Mouse (Mus musculus) right cerebral cortex, adult 18-20 months (tissue): ENCODE results near the gene Hexb.

Experiments
- DNase-seq: peaks from one replicate; pipeline ENCODE4 v3.0.0; 2022; ENCODE audit warnings: mixed read lengths

Hexb gene

DNA sequence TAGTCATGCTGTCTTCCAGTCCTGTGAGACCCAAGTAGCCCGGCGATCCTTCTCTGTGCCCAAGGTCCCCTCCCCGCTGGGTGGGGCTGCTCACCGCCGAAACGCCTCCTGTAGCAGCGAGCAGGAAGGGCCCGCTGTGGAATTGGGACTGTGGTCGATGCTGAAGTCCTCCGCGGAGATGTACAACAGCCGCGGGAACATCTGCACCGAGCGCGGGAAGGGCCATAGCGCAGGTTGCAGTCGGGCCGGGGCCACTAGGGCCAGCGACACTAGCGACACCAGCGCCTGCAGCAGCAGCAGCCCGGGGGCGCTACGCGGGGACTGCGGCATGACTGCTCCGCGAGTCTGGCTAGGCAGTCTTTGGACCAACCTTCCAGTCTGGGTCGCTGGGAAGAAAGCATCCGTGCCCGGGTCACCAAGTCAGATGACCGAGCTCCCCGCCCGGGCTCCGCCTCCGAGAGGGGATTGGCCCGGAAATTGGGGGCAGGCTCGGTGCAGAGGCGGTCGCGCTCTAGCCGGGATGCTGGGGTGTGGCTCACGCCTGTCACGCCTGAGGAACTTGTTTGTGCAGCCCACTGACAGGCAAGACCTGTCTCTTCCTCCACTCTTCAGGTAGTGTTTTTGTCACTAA lies at the start of gene Hexb:
Gene Hexb, minus strand, starts transcription at position 426 of the 631 bp plus-strand sequence.
- peak; percentile 93 for DNase-seq

DNA sequence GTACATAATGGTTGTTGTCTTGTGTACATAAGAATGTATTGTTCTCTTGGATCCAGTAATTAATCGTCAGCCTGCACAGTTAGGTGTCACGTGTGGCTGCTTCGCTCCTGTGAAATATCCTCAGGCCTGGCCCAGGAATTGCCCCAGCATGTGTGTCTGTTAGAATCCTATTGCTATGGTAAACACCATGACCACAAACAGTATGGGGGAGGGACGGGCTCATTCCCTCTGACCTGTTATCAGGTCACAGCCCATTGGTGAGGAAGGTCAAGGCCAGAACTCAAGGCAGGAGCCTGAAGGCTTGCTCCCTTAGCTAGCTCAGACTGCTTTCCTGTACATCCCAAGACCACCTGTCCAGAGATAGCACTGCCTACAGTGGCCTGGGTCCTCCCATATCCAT lies 49.6 kb upstream of the Hexb start:
- DNase-seq = no peak

DNA sequence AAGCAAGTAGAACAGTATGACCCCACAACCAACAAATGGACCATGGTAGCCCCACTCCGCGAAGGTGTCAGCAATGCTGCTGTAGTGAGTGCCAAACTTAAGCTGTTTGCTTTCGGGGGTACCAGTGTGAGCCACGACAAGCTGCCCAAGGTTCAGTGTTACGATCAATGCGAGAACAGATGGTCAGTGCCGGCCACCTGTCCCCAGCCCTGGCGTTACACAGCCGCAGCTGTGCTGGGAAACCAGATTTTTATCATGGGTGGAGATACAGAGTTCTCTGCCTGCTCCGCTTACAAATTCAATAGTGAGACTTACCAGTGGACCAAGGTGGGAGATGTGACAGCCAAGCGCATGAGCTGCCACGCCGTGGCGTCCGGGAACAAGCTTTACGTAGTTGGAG lies 48.1 kb upstream of the Hexb start:
- no peak for DNase-seq

DNA sequence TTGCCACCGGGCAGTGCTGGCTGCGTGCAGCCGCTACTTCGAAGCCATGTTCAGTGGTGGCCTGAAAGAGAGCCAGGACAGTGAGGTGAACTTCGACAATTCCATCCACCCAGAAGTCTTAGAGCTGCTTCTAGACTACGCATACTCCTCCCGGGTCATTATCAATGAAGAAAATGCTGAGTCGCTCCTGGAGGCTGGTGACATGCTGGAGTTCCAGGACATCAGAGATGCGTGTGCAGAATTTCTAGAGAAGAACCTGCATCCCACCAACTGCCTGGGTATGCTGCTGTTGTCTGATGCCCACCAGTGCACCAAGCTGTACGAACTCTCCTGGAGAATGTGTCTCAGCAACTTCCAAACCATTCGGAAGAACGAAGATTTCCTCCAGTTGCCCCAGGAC lies 47.0 kb upstream of the Hexb start:
- no peak for DNase-seq

DNA sequence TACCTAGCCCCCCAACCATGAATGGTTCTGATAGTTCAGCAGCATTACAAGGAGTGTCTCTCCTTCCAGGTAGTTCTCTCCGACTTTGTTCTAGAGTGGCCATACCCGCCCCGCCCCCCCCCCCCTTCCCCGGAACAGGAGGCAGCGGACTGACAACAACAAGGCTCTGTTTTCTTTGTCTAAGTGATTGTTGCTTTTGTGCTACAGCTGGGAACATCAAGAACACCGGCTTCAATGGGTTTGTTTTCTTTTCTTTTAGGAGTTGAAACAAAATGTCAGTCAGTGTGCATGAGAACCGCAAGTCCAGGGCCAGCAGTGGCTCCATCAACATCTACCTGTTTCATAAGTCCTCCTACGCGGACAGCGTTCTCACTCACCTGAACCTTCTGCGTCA lies 46.6 kb upstream of the Hexb start:
- no peak for DNase-seq

DNA sequence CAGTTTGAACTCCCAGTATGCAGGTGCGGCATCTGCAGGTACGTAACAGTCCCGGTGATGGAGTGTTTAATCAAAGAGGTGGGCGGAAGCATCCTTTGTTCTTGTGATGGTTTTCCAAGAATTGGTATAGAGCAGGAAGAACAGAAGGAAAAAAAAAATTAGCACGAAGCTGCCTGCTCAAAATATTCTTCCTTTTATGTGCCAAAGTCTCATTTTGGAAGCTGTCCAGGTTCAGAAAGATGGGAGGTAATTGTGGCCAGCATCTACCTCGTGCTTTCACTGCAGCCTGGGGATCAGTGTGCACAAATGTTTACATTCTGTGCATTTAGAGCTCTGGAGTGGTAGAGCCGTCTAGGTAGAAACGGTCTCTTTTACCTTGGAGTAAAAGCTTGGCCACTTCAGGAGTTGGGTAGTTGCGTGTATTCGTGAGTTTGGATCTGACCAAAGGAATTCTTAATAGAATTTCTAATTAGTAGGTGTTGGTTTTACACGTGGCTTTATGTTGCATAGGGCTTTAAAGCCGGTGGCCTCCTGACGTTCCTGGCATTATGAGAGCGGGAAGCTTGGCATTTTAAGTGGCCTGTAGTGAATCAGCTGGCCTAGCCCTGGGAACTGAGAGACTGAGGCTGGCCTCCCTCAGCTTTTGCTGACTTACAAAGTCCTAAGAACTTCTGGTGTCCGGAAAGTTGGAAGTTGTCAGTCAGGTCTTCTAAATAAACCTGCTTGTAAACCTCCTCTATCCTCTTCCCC lies 46.0 kb upstream of the Hexb start:
- DNase-seq = no peak

DNA sequence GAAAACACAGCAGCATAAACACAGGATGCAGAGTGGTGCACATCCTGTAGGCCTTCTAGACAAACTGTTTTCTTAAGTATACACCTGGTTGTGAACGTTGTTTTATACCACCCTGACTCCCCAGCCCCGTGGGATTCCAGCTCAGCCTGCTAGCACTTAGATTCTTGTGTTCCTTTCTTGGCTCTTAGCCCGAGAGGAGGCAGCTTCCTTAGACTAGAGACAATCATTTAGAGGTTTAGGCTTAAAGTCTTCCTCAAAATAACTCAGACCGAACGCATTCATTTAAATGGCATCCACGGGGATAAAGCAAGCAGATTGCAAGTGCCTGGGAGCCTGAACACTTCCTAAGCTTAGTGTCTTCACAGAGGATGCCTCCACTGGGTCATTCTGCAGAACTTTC lies 44.6 kb upstream of the Hexb start:
- DNase-seq = no peak

DNA sequence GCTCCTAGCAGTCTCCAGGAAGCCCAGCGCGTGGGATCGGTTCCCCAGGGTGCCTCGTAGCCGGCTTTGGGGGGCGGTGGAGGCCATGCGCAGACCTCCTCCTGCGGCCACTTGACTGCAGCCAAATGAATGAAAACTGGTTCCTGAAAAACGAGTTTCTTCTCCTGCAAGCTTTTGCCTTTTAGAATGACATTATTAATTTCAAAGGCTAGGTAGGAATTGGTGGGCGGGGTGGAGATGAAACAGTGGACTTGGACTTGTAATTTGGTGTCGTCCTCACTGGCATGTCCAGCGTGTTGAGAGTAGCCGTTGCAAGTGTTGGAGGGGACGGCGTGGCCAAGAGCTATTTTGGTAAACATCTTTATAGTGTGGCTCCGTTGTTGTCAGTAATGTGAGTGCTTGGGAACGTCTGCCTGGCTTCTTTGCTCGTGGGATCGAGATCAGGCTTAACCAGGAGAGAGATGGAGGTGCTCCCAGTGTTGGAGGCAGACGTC lies 43.7 kb upstream of the Hexb start:
- no peak for DNase-seq

DNA sequence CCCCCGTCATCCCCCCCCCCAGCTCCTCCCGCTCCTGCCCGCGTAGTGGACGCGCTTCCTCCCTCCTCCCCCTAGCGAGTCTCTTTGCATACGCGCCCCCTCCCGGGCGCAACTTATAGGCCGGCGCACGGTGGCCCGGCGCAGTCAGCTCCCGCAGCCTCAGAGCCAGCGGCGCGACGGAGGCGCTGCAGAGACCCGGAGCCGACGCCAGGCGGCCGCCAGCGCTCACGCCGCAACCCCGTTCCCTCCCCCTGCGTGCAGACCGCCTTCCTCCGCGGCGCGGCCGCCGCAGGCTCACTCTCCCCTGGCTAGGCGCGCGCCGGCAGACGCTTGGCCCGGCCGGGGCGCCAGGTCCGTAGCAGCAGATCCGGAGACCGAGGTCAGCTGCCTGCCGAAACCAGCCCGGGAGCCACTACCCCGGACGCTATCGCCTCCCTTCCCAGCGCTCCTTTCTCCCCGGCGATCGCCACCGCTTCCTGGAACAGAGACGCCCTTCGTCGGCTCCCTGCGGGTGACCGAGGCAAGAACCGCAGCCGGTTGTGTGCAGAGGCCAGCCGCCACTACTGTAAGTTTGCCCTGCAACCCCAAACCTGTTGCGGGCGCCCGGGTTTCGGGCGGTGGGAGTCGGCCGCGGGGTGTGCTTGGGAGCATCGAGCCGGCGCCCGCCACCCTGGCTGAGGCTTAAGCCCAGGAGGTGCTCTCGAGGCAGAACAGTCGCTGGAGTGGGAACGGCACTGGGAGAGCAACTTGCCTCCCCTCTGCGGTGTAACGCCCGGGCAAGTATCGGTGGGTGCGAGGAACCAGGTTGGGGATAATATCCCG lies 43.0 kb upstream of the Hexb start, which contains the start of gene Enc1:
Gene Enc1, plus strand, starts transcription at position 141 of the 822 bp plus-strand sequence.
- peak; percentile 92 for DNase-seq

DNA sequence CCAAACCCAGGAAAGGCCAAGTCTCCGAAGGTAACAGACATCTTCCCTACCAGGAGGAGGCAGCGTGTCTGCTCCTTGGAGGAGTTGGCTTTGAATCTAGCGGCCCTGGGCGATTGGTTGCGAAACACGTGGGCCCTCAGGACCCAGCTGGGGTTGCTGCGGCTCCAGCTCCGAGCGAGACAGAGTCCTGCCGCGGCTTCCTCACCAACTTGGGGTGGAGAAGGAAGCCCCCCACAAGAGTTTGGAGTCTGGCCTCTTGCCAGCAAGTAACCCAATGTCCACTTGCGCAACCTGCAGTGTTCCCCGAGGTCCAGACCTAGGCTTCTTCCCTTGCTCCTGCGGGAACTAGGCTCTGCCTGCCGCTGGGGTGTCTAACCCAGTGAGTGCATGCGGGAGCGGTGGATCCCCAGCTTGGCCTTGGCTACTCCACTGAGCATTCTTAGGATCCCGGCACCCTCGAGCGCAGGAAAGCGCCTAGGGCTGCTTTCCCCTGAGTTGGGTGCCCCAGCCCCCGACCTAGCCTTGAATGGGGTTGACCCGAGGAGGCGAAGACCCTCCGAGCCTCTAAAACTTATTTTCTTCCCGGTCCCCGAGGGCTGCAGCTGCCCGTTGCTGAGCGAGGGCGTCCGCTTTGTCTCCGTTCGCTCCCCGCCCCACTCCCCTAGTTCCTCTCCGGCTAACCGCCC lies 42.3 kb upstream of the Hexb start:
- peak; percentile 82 for DNase-seq

DNA sequence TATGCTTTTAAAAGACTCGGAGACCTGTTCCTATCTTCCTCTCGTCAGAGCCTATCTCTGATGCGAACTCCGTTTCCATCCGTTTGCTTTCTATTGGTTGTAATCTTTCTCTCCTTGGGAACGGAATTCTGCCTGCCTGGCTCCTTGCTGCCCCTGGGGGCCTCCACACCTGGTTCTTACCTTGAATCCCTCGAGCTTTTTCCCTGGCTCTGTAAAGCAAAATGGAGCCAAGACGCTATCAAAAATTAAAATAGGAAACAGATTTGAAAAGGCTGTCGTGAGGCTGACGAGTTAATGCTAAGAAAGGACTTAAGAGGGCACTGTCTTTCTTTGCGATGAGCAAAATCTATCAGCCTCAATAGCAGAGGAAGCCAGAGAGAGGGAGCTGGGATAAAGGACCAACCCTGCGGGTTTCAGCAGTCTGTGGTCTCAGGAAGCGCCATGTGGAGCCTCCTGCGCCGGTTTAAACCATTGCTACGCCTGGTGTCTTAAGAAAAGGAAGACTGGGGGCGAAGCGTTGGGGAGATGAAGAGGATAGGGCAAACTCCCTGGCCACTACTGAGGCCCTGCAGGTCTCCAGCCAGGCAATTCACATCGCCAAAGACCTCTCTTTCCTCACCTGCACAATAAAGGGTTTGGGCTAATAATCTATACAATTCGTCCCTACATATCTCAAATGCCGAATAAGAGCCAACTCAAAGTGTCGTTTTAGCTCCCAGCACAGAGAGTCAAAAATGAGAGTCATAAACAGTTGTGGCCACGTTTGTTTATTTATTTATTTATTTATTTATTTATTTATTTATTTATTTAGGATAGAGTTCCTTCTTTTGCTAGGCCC lies 41.4 kb upstream of the Hexb start:
- DNase-seq = peak; percentile 75

DNA sequence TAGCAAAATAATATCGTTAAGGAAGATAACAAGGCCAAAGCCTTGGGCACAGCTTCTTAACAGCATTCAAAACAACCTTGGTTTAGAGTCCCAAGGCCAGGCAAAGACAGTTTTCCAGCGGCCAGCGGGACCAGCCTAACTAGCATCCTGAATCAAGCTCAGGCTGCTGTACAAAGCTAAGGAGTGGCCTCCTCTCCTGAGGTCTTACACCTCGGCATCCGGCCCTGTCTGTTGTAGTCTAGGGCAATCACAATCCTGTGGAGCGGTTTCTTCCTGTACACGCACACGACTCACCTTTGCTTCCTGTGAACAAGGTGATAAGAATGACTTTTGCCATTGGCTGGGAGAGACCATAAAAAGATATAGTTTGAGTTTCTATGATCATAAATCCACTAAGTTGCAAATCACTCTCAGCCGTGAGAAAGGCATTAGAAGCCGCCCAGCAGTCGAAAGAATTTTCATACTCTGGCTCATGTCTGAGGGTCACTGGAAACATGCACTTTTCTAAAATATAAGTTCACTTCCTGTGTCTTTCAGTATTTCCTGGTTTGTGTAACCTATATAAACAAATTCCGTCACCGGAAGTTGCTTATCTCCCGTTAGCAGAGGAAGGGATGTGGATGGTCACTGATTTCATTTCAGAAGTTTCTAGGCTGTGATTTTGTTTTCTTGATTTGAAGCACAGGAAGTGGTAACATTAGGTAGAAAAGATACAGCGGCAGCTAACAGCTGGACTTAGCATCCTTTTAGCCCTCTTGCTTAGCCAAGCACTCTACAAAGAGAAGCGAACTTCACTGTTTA lies 40.2 kb upstream of the Hexb start:
- no peak for DNase-seq

DNA sequence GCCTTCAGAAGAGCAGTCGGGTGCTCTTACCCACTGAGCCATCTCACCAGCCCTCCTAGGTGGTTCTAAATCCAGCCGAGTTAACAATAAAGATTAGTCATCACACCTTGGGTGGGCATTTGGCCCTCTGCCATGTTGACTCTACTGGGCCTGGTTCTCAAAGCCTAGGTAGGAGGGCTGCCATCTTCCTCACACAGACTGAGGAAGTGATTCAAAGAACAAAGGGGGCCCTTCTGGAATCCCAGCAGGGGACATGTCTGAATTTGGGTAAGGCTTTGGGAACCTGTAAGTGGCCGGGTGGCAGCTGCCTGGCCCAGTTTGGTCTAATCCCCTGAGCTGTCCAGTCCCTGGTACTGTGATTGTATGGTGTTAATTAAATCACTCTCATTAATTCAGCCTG lies 39.5 kb upstream of the Hexb start:
- no peak for DNase-seq

DNA sequence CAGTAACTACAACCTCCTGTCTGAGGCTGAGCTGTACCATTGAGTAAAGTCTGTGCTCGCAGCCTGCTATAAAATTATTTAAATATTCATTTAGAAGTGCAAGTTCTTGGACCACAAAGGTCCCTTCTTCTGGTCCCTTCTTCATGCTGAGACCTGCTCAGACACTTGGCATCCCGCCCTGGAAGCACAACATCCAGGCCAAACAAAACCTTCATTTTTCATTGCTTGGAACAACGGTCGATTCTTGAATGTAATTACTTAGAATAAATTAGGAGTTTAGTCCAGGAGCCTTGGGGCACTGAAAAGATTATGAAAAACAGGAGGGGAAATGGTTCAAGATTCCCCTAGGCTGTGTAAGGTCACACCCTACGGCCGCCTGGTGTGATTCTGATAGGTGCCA lies 37.8 kb upstream of the Hexb start:
- DNase-seq = no peak

DNA sequence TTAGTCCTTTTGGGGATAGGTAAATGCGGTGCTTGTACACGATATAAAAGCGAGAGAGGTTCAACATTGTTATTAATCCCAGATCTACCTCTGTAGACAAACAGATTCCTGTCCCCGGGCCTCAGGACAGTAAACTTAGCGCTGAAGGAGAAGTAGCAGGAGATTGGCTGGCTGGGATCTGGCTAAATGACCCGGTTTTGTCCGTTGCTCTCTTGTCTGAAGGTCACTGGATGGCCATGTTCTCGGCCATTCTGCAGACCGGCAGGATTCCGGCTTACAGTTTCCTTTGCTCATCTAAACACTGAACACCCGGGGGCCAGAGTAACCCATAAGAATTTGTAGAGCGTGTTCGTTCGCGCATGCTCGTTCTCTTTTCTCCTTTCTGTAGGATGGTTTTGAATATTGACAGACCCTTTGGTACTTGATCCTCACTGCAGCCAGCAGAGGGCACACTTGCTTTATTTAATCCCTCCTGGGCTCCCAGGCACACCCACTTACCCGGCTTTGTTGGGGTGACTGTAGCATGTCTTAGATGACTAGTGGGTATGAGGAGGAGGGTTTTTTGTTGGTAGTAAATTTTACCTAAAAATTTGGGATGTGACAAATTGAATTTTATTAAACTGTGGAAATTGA lies 36.7 kb upstream of the Hexb start:
- DNase-seq = peak; percentile 91

DNA sequence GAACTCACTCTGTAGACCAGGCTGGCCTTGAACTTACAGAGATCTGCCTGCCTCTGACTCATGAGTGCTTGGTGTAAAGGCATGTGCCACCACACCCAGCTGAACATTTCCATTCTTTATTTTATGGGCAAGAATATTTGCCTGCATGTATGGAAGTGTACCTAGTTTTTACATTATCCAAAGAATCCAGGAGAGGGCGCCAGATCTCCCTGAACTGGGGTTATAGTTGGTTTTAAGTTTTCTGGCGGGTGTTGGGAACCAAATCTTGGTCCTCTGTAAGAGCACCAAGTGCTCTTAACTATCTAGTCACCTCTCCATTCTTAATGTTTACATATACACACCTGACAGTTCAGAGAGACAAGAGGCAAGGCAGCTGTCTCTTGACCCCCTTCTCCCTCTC lies 34.9 kb upstream of the Hexb start:
- no peak for DNase-seq

DNA sequence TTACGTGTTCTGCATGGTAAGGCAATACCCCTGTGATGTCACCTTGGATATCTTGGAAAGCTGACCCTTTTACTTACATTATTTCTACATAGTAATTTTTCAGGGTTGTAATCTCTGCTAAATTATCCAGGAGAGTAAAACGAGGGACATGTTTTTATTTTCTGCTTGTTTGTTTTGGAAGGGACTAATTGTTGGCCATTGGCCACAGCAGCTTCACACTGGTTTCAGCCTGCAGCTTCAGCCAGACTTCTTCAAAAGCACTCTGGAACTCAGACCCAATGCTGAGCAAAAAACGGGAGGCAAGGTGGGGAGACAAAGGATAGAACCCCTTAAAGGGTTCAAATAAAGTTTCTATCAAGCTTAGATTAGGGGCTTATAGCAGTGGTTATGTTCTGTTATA lies 31.9 kb upstream of the Hexb start:
- DNase-seq = no peak

DNA sequence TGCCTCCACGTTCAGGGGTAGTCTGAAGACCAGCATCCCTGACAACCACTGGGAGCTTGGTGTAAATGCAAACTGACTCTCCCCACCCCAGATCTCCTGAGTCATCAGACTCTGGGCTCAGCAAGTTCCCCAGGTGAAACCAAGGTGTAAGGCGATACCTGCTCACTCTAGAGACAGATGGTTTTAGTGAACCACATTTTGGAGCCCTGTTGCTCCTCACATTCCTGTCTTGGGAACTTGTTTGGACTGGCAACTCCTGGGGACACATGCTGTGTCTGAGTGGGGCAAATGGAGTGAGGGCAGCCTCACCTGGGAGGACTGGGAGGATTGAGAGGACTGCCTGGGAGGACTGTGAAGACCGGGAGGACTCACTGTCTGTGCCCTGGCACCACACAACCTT lies 29.6 kb upstream of the Hexb start:
- no peak for DNase-seq

DNA sequence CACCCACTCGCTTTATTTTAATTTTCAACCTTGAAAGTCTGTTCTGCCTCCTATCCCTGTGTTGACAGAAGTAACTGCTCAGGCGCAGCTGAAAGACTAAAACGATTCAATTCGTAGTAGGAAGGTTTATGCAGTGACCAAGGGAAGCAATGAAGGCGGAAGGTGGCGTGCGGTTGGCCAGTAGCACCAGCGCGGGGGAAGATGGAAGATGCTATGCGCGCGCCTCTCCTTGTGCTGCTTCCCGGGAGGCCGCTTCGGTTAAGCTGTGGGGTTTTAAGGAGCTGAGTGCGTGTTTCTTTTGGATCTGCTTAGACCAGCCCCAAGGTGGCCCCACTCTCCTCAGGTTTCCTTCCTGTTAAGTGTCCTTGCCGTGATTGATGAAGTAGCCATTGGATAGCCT lies 27.0 kb upstream of the Hexb start:
- DNase-seq = no peak

DNA sequence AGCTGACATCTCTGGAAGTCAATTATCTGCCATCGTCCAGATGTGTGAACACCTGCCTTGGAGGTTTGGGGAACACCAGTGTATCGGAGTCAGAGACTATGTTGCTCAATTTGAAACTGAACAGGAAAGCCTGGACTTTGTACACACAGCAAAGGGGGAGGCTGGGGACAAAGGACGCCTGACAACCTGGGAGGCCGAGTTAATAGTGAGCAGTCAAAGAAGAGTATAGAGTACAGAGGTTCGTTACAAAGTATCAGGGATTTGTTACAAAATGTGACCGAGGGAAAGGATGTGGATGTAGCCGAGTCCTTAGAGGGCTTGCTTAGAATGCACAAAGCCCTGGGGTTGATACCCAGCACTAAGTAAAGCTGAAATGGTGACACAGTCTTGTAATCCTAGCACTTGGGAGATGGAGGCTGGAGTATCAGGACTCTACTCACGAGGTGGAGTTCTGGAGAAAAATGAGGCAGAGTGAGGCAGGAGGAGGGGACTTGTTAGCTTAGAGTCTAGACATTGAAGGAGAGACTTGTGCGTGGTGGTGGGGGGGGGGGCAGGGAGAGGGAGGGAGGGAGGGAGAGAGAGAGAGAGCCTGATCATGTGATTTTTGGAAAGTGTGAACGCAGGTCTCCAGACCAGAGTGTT lies 26.3 kb upstream of the Hexb start:
- no peak for DNase-seq
